Mouse (Mus musculus) lung, embryonic 14.5 days (tissue): ENCODE results near the gene H2-Q1. TPM values are rescaled to one million over a fixed set of nuclear protein-coding genes. Genes with fewer than 3 reads are reported as not detected.
A peak's percentile ranks its signal among the peaks of the same experiment; 100 is the strongest.
"Not testable (repeated sequence)": the region's sequence is repeated elsewhere in the genome, so short reads cannot be mapped to it uniquely, and the experiment has no call there.

Experiments
- ATAC-seq: fragments of 200-750 bp; cut with Nextera tagmentation; 2 replicates; pipeline ENCODE4 v1.8.0; 2017; ENCODE audit warnings: mild to moderate bottlenecking, moderate TSS enrichment, moderate library complexity; ENCODE audit not compliant: insufficient read depth
- DNase-seq: peaks from one replicate; pipeline ENCODE4 v3.0.0-alpha.2; 2015
- H3K27ac ChIP-seq: fragments of 300-500 bp; sonication (generic); 2 replicates; pipeline ENCODE4 v1.5.1; 2014; ENCODE audit warnings: low read depth, mild to moderate bottlenecking, moderate library complexity
- H3K27me3 ChIP-seq: fragments of 300-500 bp; sonication (generic); 2 replicates; pipeline ENCODE4 v1.6.1; 2014; ENCODE audit warnings: low read length, control low read depth; ENCODE audit not compliant: insufficient read depth
- H3K36me3 ChIP-seq: fragments of 300-500 bp; sonication (generic); 2 replicates; pipeline ENCODE4 v1.6.1; 2014; ENCODE audit warnings: control low read depth; ENCODE audit not compliant: insufficient read depth
- H3K4me1 ChIP-seq: fragments of 300-500 bp; sonication (generic); 2 replicates; pipeline ENCODE4 v1.6.1; 2014; ENCODE audit warnings: antibody characterized with exemption, control low read depth; ENCODE audit not compliant: insufficient read depth
- H3K4me2 ChIP-seq: fragments of 300-500 bp; sonication (generic); 2 replicates; pipeline ENCODE4 v1.6.1; 2014; ENCODE audit warnings: mild to moderate bottlenecking
- H3K4me3 ChIP-seq: fragments of 300-500 bp; sonication (generic); 2 replicates; pipeline ENCODE4 v1.5.1; 2014; ENCODE audit warnings: low read depth, low read length
- H3K9ac ChIP-seq: fragments of 300-500 bp; sonication (generic); 2 replicates; pipeline ENCODE4 v1.6.1; 2014
- H3K9me3 ChIP-seq: fragments of 300-500 bp; sonication (generic); 2 replicates; pipeline ENCODE4 v1.6.1; 2016; ENCODE audit warnings: low read depth, low read length, control low read depth
- CTCF ChIP-seq: IDR thresholded peaks from 2 replicates; pipeline ENCODE4 v1.5.1; 2016; ENCODE audit warnings: antibody characterized with exemption, low read depth
- WGBS: fragments of 180-500 bp; shearing (Covaris S2); extraction: QIAGEN DNeasy Blood & Tissue Kit; methylation state at CpG from one replicate; pipeline ENCODE4 v1.1.7; 2014; 5-methylcytosine and 5-hydroxymethylcytosine counted together
- polyA plus RNA-seq: library from polyadenylated mRNA; unstranded; fragments of >200 nt; fragmentation: Nextera tagmentation; extraction: Ambion mirVana; gene quantifications from 2 replicates; pipeline ENCODE4 v1.2.1, GENCODE M21; 2014

The H2-Q1 gene
- polyA plus RNA-seq, 1 experiment from 2014 or later, result 1.1 TPM

DNA sequence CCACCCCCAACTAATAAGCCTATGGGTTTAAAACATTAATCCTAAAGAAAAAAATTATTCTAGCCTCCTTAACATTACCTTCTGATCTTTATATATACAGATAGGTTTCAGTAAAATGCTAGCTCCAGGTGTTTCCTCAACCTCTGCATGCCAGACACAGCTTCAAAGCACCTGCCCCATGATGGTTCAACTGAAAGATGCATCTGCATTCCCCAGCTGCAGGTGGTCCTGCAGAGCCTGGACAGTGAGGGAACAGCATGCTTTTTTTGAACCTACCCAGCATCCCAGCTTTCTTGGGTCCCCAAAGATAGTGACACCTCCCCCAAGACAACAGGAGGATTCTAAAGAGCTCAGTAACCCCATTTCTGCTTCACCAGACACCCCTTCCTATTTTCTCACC, 1.5 kb upstream of the H2-Q1 start:
- H3K9ac ChIP-seq, result no peak overlapping the region
- DNase-seq (no peak), ATAC-seq (no peak)
- H3K4me1 ChIP-seq, result no peaks in the 10 kb centered on the region
- H3K9me3 ChIP-seq, result no peaks in the 10 kb centered on the region
- H3K4me2 ChIP-seq, result no peak overlapping the region
- no peak for TF ChIP-seq CTCF
- H3K27me3 ChIP-seq, result peaks cover 22% of the 10 kb centered on the region
- no peaks in the 10 kb centered on the region for H3K36me3 ChIP-seq
- H3K27ac ChIP-seq, result no peak overlapping the region
- no peak overlapping the region for H3K4me3 ChIP-seq

- H3K9ac ChIP-seq, H3K4me2 ChIP-seq, H3K4me3 ChIP-seq, ATAC-seq, H3K36me3 ChIP-seq, H3K4me1 ChIP-seq, H3K9me3 ChIP-seq, H3K27ac ChIP-seq: not testable (repeated sequence)
- WGBS, result 45% methylated on average over 1 of the region's 1 CpGs
- TF ChIP-seq CTCF, result peak; percentile 63
- peak; percentile 35 for DNase-seq
- H3K27me3 ChIP-seq, result peaks cover 18% of the 10 kb centered on the region
Measured at GRCm38 (mm10) chr17:35325124-35325523, 4.9 kb downstream of the H2-Q1 start.

DNA sequence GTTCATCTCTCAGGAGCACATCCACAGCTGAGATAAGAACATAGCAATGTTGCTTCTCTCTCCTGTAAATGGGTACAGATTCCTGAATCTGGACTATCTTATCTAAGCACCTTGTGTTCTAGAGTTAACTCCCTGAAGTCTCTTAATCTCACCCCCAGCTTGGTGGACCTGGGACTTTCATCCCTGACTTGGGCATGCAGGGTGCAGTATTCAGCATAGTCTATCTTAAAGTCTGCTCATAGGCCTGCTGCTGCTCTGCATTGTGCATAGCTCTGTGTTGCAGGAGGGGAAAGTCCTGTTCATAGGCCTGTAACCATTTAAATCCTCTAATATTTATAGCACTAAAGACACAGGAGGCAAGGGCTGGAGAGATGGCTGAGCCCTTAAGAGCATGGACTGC, 5.8 kb downstream of the H2-Q1 start:
- DNase-seq, ATAC-seq: not testable (repeated sequence)

DNA sequence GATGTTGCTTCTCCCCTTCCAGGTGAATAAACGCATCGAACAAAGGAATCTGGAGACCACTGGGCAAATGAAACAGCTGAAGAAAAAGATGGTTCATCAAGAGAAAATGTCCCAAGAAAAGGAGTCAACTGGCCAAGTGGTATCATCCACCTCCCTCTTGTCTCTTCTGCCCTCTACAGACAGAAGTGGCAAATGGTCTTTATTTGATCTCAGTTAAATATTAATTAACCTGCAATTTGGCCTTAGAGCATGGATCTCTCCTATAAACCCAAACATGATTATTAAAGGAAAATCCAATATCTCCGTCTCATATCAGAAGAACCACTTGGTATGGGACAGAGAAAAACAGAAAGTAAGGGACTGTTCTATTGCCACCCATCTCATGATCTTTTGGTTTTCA, 9.5 kb downstream of the H2-Q1 start:
- H3K9me3 ChIP-seq, H3K4me1 ChIP-seq, DNase-seq, H3K27me3 ChIP-seq, H3K4me3 ChIP-seq, H3K4me2 ChIP-seq, H3K36me3 ChIP-seq, H3K9ac ChIP-seq, H3K27ac ChIP-seq, ATAC-seq: not testable (repeated sequence)
- 52% methylated on average over 3 of the region's 3 CpGs for WGBS

More for the DNA sequence above, 5.8 kb downstream of the H2-Q1 start:
- H3K9me3 ChIP-seq, H3K9ac ChIP-seq, H3K4me1 ChIP-seq, H3K27ac ChIP-seq, H3K36me3 ChIP-seq, H3K4me3 ChIP-seq, H3K4me2 ChIP-seq, H3K27me3 ChIP-seq: not testable (repeated sequence)

DNA sequence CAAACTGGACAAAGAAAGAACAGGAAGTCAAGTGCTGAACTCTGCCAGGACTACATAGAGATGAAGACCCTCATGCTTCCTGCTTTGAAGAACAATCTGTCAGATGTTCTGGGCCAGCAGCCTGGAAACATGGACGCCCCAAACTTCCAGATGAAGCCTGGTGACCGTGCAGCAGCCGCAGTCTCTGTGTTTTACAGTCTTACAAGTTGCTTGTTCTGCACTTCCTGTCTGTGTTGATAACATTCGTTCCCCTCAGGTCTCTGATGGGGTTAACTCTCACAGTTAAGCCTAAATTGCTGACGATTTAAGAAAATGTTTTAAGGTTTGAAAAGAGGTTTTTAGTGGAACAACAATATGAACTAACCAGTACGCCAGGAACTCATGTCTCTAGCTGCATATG, 11.3 kb downstream of the H2-Q1 start:
- H3K4me3 ChIP-seq, DNase-seq, H3K4me2 ChIP-seq, H3K36me3 ChIP-seq, H3K27ac ChIP-seq, H3K9me3 ChIP-seq, H3K4me1 ChIP-seq, ATAC-seq, H3K27me3 ChIP-seq, H3K9ac ChIP-seq: not testable (repeated sequence)
- WGBS, result 40% methylated on average over 6 of the region's 6 CpGs

DNA sequence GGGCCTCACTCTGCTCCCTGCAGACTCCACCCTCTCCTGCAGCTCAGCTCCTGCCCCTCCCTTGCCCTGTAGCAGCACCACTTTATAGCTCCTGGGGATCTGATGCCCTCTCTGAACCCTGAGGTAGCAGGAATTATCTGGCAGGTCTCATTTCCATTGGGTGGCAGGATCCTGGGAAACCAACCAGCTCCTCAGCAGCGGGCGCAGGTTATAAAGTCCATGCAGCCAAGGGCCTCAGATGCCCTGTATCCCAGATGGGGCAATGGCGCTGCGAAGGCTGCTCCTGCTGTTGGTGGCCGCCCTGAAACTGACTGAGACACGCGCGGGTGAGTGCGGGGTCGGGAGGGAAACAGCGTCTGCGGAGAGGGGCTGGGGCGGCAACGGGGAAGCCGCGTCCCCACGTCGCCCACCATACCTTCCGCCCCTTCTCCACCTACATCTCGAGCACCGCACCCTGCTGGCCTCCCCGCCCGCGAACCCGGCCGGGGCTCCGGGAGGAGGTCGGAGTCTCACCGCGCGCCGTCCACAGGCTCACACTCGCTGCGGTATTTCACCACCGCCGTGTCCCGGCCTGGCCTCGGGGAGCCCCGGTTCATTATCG, 22.0 kb downstream of the H2-Q1 start, which contains the start of gene H2-Q2:
H2-Q2 (plus strand) TSS at position 172 of the 601 bp plus-strand sequence.
- H3K9ac ChIP-seq, result peak within 1 kb of the TSS; percentile 42
- 2% methylated on average over 39 of the region's 40 CpGs for WGBS

DNA sequence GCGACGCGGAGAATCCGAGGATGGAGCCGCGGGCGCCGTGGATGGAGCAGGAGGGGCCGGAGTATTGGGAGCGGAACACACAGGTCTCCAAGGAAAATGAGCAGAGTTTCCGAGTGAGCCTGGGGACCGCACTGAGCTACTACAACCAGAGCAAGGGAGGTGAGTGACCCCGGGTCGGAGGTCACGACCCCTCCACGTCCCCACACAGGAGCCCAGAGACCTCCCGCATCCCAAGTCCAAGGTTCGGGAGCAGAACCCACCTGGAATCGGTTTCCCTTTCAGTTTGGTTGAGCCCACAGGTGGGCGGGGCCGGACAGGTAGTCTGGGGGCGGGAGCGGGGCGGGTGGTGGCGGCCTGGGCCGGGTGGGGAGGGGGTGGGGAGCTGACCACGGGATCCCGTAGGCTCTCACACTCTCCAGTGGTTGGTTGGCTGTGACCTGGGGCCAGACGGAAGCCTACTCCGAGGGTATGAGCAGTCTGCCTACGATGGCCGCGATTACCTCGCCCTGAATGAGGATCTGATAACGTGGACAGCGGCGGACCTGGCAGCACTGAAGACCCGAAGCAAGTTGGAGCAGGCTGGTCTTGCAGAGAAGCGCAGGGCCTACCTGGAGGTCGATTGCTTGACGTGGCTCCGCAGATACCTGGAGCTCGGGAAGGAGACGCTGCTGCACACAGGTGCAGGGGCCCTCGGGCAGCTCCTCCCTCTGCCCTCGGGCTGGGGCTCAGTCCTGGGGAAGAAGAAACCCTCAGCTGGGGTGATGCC, 22.7 kb downstream of the H2-Q1 start:
- Histone ChIP-seq H3K9me3 (no peaks in the 10 kb centered on the region), H3K36me3 (no peaks in the 10 kb centered on the region), H3K4me2 (peak overlapping the region; percentile 64), H3K4me3 (peak overlapping the region; percentile 41), H3K4me1 (no peaks in the 10 kb centered on the region), H3K27ac (no peak overlapping the region), H3K27me3 (peaks cover 22% of the 10 kb centered on the region), H3K9ac (peak overlapping the region; percentile 42)
- WGBS, result 3% methylated on average over 46 of the region's 46 CpGs
- ATAC-seq, result peak; percentile 65
- TF ChIP-seq CTCF, result no peak
- peak; percentile 40 for DNase-seq

More for the DNA sequence above, 22.0 kb downstream of the H2-Q1 start, which contains the start of gene H2-Q2:
- no peaks in the 10 kb centered on the region for H3K9me3 ChIP-seq
- H3K27ac ChIP-seq, result no peak within 1 kb of the TSS
- no peak for TF ChIP-seq CTCF
- no peaks in the 10 kb centered on the region for H3K4me1 ChIP-seq
- peak within 1 kb of the TSS; percentile 41 for H3K4me3 ChIP-seq
- peaks cover 22% of the 10 kb centered on the region for H3K27me3 ChIP-seq
- ATAC-seq, result no peak
- DNase-seq, result no peak
- H3K36me3 ChIP-seq, result no peaks in the 10 kb centered on the region
- H3K4me2 ChIP-seq, result peak within 1 kb of the TSS; percentile 64

GRCm38 (mm10) chr17:35347659-35348058, 27.5 kb downstream of the H2-Q1 start:
- not testable (repeated sequence) for H3K36me3 ChIP-seq, H3K9me3 ChIP-seq, ATAC-seq, H3K9ac ChIP-seq, H3K4me2 ChIP-seq, H3K4me1 ChIP-seq, DNase-seq, H3K27me3 ChIP-seq, H3K4me3 ChIP-seq, H3K27ac ChIP-seq

DNA sequence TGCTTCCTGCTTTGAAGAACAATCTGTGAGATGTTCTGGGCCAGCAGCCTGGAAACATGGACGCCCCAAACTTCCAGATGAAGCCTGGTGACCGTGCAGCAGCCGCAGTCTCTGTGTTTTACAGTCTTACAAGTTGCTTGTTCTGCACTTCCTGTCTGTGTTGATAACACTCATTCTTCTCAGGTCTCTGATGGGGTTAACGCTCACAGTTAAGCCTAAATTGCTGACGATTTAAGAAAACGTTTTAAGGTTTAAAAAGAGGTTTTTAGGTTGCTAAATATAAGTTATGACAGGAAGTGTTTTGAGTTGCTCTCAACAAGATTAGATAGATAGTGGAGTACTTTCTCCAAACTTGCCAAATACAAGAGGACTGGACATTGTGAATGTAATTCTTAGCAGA, 33.1 kb downstream of the H2-Q1 start:
- not testable (repeated sequence) for H3K27me3 ChIP-seq, DNase-seq, H3K4me2 ChIP-seq, H3K9ac ChIP-seq, H3K4me1 ChIP-seq, H3K4me3 ChIP-seq, H3K9me3 ChIP-seq, H3K27ac ChIP-seq, ATAC-seq, H3K36me3 ChIP-seq
- WGBS, result 31% methylated on average over 6 of the region's 6 CpGs
